Mouse (Mus musculus): Measurements from ENCODE around the gene Secisbp2l.

DNA sequence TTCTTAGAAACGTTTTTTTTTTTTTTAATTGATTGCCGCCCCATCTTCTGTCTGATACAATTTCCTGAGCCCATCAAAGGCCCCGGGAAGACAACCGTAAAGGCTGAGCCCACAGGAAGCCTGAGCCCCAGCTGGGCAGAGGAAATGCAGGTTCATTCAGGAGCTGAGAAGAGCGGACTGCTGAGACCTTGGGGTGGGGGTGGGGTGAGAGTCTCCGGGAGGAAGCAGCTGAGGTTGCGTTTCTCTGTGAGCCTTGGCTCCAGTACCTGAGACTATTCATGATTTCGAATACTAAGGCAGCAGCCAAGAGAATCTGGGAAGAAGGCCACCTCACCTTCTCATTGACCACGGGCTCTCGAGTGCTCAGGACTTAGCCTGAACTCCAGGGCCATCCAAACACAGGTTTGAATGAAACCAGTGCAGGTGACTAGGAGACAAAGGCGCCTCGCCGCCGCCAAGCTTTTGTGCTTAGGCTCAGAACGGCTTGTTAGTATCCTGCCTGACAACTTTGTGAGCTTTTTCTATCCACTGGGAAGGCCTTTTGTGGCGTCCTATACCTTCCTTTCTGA, 58.0 kb downstream of the Secisbp2l start:
- TF ChIP-seq CTCF (IDR thresholded peaks at IDR 0.05; ENCODE audit: borderline replicate concordance, insufficient read depth, low read length) (no peak), POLR2A (IDR thresholded peaks at IDR 0.05; ENCODE audit: low read depth, low read length) (no peak)
